Mouse (Mus musculus) monocyte, adult 5-6 weeks (primary cell): ENCODE measurements around the gene Gif. TPM values are rescaled to one million over a fixed set of nuclear protein-coding genes. Genes with fewer than 3 reads are reported as not detected.

Source experiments
- ATAC-seq: fragments of 153-309, 156-312 bp; replicated peaks from 2 replicates; pipeline ENCODE4 v1.8.0; 2017; ENCODE audit warnings: mild to moderate bottlenecking; ENCODE audit not compliant: low TSS enrichment, insufficient number of reproducible peaks, severe bottlenecking, poor library complexity, low FRiP score
- total RNA-seq: library from RNA; stranded (forward); fragments of 200-1000, 200-491, 200-594 nt; gene quantifications from 3 replicates; pipeline ENCODE4 v1.2.3, GENCODE M21; 2017

The Gif gene
- total RNA-seq, 1 experiment from 2014 or later: not detected

DNA sequence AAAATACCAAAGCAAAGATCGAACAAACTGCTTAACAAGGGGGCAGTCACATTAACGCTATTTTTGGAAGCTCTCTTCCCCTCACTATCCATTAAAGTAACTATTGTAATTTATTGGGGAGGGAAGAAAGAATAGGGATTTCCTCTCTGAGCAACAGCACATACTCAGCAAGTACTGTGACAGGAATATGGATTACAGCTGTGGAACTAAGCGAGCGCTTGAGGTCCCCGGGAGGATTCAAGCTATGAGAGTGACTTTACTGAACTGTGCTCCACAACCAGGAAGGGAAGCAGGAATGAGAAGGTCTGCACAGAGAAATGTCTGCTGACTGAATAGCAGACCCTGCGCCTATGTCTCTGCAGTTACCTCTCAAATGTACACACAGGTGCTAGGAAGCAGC, 41.5 kb downstream of the Gif start:
- no peak for ATAC-seq

- no peak for ATAC-seq
These were observed 44.5 kb downstream of the Gif start for GRCm38 (mm10) chr19:11791825-11792224.

DNA sequence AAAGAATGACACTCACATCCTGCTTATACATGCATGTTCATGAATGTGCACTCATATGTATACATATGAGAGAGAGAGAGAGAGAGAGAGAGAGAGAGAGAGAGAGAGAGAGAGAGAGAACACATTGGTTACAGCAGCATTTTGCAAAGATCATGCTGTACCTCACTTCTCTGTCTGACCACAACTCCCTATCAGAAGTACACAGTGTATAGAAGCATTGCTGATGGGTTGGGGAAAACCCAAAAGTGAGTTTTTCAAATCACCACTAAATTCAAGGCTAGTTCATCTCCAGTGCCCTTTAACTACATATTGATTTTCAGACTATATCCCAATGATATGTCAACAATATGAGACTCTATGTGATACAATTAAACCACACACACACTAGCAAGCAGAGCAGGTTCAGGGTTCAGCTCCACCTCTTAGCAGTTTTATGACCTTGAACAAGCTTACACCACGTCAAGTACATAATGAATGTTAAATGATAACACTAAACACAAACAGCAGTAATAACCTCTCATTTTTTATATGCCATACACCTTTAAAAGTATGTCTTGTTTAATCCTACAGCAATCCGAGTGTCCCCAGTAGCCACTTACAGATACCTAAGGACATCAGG, 46.5 kb downstream of the Gif start:
- no peak for ATAC-seq

DNA sequence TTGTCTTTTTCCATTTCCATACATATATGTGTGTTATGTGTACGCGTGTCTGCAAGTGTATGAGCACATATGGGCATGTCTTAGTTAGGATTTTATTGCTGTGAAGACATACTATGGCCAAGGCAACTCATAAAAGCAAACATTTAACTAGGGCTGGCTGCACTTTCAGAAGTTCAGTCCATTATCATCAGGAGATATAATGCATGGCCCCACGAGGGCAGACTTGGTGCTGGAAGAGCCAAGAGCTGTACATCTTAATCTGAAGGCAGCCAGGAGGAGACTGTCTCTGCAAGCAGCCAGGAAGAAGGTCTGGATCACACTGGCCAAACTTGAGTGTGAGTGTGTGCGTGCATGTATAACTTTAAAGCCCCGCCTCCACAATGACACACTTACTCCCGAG, 47.1 kb downstream of the Gif start:
- ATAC-seq: no peak

DNA sequence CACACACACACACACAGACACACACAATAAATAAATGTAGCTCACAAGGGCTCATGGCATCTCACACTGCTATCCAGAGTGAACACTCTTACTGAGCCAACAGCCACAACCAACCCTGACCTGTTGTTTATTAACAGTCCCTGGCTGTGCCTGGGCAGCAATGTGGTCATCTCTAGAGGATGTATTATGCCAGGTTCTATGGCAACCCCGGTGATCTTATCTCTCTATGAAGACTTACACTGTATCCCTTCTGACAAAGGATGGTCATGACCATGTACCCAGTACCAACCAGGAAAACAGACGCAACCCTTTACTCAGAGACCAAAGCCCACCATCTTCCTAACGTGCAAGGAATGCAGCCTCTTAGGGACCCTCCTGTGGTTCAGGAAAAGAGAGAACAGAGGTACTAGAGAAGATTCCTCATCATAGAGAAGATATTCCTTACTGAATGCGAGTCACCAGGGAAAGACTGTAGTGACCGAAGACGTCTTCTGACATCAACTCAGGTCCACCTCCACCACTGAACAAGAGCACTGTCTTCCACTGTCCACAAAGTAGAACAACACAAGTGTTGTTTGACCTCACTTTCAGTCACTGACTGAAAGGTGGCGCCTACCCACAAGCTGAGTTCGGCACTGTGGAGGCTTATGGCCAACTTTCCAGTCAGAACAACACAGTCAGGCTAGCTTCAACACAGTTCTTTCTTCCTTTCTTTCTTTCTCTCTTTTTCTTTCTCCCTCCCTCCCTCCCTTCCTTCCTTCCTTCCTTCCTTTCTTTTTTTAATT, 53.4 kb downstream of the Gif start:
- ATAC-seq: peak; percentile 75

GRCm38 (mm10) chr19:11804423-11804822, 57.1 kb downstream of the Gif start:
- no peak for ATAC-seq

GRCm38 (mm10) chr19:11807251-11807650, 59.9 kb downstream of the Gif start:
- ATAC-seq: peak; percentile 51; the same call in 1 of the 2 replicates

DNA sequence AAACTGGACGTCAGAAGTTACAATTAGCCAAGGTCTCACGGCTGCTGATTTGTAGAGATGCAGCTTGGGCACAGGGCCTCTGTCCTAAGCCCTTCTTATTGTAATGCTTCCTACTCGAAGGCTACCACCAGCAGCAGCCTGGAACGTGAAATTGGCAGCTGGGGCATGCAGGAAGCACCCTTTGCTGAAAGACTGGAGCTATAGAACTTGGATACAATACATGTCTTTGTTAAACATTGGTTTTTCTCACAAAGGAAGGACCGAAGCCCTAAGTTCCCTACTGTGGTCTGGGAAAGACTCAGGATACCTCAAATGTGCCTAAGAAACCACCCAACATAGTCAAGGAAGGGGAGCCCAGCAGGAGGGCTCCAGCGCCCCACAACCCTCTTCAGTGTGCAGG, 60.5 kb downstream of the Gif start:
- no peak for ATAC-seq

GRCm38 (mm10) chr19:11808452-11808851, 61.1 kb downstream of the Gif start:
- no peak for ATAC-seq

DNA sequence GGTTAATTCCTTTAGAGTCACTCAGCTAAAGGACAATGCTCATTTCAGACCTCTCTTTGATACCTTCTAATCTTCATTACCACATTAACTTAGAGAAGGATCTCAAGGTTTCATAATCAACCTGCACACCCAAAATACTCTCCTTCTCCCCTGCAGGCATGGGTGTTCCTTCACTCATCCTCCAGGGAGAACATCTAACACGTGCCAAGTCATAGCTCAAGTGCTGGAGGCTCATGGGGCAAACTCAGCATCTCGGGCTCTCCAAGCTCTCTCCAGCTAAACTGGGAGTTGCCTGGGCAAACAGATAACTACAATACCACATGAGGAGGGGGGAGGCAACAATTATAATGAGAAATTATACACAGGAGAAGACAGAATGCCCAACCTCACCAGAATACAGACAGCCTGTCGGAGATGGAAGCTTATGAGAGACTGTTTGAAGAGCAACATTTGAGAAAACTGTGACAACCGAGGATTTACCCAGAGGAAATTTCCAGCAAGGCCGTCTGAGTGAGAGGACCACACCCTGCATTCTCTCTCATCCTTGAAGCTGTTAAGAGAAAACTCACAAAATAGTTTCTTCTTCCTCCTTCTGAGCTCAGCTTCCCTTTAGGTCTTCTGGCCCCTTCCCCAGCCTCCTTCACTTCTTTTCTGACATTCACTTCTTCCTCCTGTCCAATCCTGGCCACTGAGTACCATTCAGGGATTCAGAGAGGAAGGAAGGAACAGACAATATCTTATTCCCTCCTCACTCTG, 62.8 kb downstream of the Gif start:
- ATAC-seq: no peak

DNA sequence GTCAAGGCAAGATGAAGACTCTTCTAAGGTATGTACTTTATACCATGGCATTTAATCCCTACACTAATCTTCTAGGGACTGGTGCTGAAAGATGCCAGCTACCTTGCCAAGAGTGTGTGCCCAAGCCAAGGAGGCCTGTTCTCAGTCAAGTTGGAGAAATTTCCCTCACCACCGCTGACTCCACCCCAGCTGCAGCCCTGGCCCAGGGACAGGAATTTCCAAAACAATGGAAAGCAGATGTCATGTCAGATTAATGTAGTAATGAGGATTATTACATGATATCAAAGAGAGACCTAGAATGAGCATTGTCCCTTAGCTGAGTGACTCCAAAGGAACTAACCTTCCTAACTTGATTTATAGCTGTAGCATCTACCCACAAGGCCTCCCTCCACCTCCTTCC, 63.5 kb downstream of the Gif start:
- ATAC-seq: no peak

GRCm38 (mm10) chr19:11811688-11812365, 64.5 kb downstream of the Gif start:
- ATAC-seq: no peak

Other genes with a start within 250 kb of the Gif start
- 127 to 138 TPM (median 132 TPM) in 3 replicates for gene Ms4a6b, start 231.0 kb upstream of the Gif start, total RNA-seq
- gene Ms4a4d, start 210.8 kb upstream of the Gif start, total RNA-seq: not detected in 3 replicates
- 8.2 to 23.7 TPM (median 14.1 TPM) in 3 replicates for gene Ms4a6d, start 142.7 kb upstream of the Gif start, total RNA-seq
- 22.8 to 63.8 TPM (median 63.0 TPM) in 3 replicates for gene Ms4a2, start 123.8 kb upstream of the Gif start, total RNA-seq
- 0.96 TPM in 1 of 3 replicates, not detected in the others for gene Ms4a3, start 106.7 kb upstream of the Gif start, total RNA-seq
- gene Oosp2, start 87.0 kb upstream of the Gif start, total RNA-seq: not detected in 3 replicates
- gene Oosp1, start 56.4 kb upstream of the Gif start, total RNA-seq: 1.5 TPM in 1 of 3 replicates, not detected in the others
- gene Oosp3, start 50.5 kb upstream of the Gif start, total RNA-seq: not detected in 3 replicates
- 28.5 to 49.0 TPM (median 45.7 TPM) in 3 replicates for gene Mrpl16, start 22.8 kb downstream of the Gif start, total RNA-seq
- 8.9 to 23.6 TPM (median 19.8 TPM) in 3 replicates for gene Stx3, start 71.8 kb downstream of the Gif start, total RNA-seq
- gene Olfr1417, start 91.7 kb downstream of the Gif start, total RNA-seq: 0.43 TPM in 1 of 3 replicates, not detected in the others
- gene Olfr1418, start 113.5 kb downstream of the Gif start, total RNA-seq: not detected in 3 replicates
- not detected in 3 replicates for gene Olfr1419, start 127.6 kb downstream of the Gif start, total RNA-seq
- not detected in 3 replicates for gene Olfr1420, start 139.0 kb downstream of the Gif start, total RNA-seq
- gene Patl1, start 164.8 kb downstream of the Gif start, total RNA-seq: 15.1 to 24.9 TPM (median 16.0 TPM) in 3 replicates
- gene Osbp, start 218.4 kb downstream of the Gif start, total RNA-seq: 22.1 to 45.4 TPM (median 25.4 TPM) in 3 replicates